Mouse (Mus musculus) ES-E14 (cell line): ENCODE measurements around the gene Bnip1. TPM values are rescaled to one million over a fixed set of nuclear protein-coding genes. Genes with fewer than 3 reads are reported as not detected.

Experiments used
- DNase-seq: peaks from one replicate; pipeline ENCODE4 v3.0.0-alpha.2; 2013; ENCODE audit warnings: low read depth, low spot score
- H3K27ac ChIP-seq: 2 replicates; pipeline ENCODE4 v1.5.1; 2012; ENCODE audit warnings: low read depth, mild to moderate bottlenecking, low read length, moderate library complexity, mixed read lengths; ENCODE audit not compliant: poor library complexity, insufficient read depth, severe bottlenecking
- H3K36me3 ChIP-seq: 2 replicates; pipeline ENCODE4 v1.6.1; 2012; ENCODE audit warnings: mild to moderate bottlenecking, low read length, moderate library complexity, mixed read lengths; ENCODE audit not compliant: control insufficient read depth, poor library complexity, insufficient read depth, severe bottlenecking
- H3K4me1 ChIP-seq, 2 experiments: fragments of 150-350 bp in 1 of 2; sonication (generic) in 1 of 2; 2 replicates each; pipeline ENCODE4 v1.6.1; 2012; ENCODE audit warnings: low read length in 2 of 2, mild to moderate bottlenecking in 1 of 2, mixed read lengths in 1 of 2; ENCODE audit not compliant: control insufficient read depth in 2 of 2, insufficient read depth in 2 of 2, poor library complexity in 1 of 2
- H3K4me3 ChIP-seq, 2 experiments: fragments of 150-350 bp in 1 of 2; sonication (generic) in 1 of 2; 2 replicates each; pipeline ENCODE4 v1.5.1; 2012; ENCODE audit warnings: low read length in 2 of 2, low read depth in 1 of 2, mild to moderate bottlenecking in 1 of 2, mixed read lengths in 1 of 2; ENCODE audit not compliant: insufficient read depth in 1 of 2, poor library complexity in 1 of 2, severe bottlenecking in 1 of 2
- H3K9ac ChIP-seq: 2 replicates; pipeline ENCODE4 v1.6.1; 2012; ENCODE audit warnings: low read depth, mild to moderate bottlenecking, low read length, mixed read lengths; ENCODE audit not compliant: poor library complexity, insufficient read depth, severe bottlenecking
- H3K9me3 ChIP-seq: fragments of 150-350 bp; sonication (generic); 2 replicates; pipeline ENCODE4 v1.6.1; 2012; ENCODE audit warnings: low read depth, mild to moderate bottlenecking, low read length; ENCODE audit not compliant: control insufficient read depth, insufficient read depth
- CHD2 ChIP-seq: IDR thresholded peaks from 2 replicates; pipeline ENCODE4 v1.6.1; 2014; ENCODE audit warnings: mild to moderate bottlenecking, low read depth, low read length, inconsistent platforms
- HCFC1 ChIP-seq: IDR thresholded peaks from 2 replicates; pipeline ENCODE4 v1.6.1; 2012; ENCODE audit warnings: low read length, inconsistent platforms, borderline replicate concordance; ENCODE audit not compliant: insufficient read depth
- MAFK ChIP-seq: IDR thresholded peaks from 2 replicates; pipeline ENCODE4 v1.6.1; 2014; ENCODE audit warnings: mild to moderate bottlenecking, low read depth, low read length, inconsistent platforms; ENCODE audit not compliant: insufficient read depth
- ZC3H11A ChIP-seq: IDR thresholded peaks from 2 replicates; pipeline ENCODE4 v1.6.1; 2012; ENCODE audit warnings: low read depth, mild to moderate bottlenecking, inconsistent platforms, low read length, borderline replicate concordance
- ZNF384 ChIP-seq: IDR thresholded peaks from 2 replicates; pipeline ENCODE4 v1.6.1; 2012; ENCODE audit warnings: low read depth, low read length, inconsistent platforms
- in situ Hi-C, 2 experiments: fragments of 600-800 bp; cut with MboI; formaldehyde crosslinking; loops; one replicate each; pipeline ENCODE4 v1.15.1; 2025; ENCODE audit warnings: low sequenced_read_pairs in 2 of 2, inconsistent platforms in 1 of 2; ENCODE audit not compliant: unreplicated experiment in 2 of 2
- total RNA-seq: library from RNA; depleted of rRNA; stranded (reverse); fragments of 300-350 nt; gene quantifications from 2 replicates; pipeline ENCODE4 v1.2.3, GENCODE M21; 2012

Gene Bnip1
- total RNA-seq, 1 experiment: 24.5 TPM

- Histone ChIP-seq H3K4me3 (no peak overlapping the region), H3K36me3 (peaks cover 20% of the 10 kb centered on the region; the same call in 1 of the 2 replicates), H3K27ac (no peak overlapping the region), H3K9me3 (no peaks in the 10 kb centered on the region), H3K4me1 (0 out of 4 replicates have a peak, but pooled peaks cover 0 to 3% of the 10 kb centered on the region in 2 experiments), H3K9ac (no peak overlapping the region)
- TF ChIP-seq CHD2: no peak
- TF ChIP-seq ZC3H11A: no peak
- TF ChIP-seq HCFC1: no peak
- no peak for TF ChIP-seq ZNF384
- no peak for TF ChIP-seq MAFK
- in situ Hi-C loops: loop anchor here in 1 of 2 experiments (10.0 kb wide), 1 partner anchor 89 kb away; no protein-coding TSS in a partner anchor
- no peak for DNase-seq
Measured at GRCm38 (mm10) chr17:26795386-26795785, 14.5 kb downstream of the Bnip1 start.

- no peak overlapping the region for H3K9ac ChIP-seq
- no peak overlapping the region for H3K27ac ChIP-seq
- no peaks in the 10 kb centered on the region for H3K9me3 ChIP-seq
- no peak for TF ChIP-seq MAFK
- TF ChIP-seq ZNF384: no peak
- TF ChIP-seq ZC3H11A: no peak
- TF ChIP-seq CHD2: no peak
- no peak for TF ChIP-seq HCFC1
- H3K36me3 ChIP-seq: peaks cover 6% of the 10 kb centered on the region; the same call in 1 of the 2 replicates
- no peak overlapping the region for H3K4me3 ChIP-seq
- DNase-seq: no peak
- in situ Hi-C loops: loop anchor here in 1 of 2 experiments (10.0 kb wide), 1 partner anchor 87 kb away; no protein-coding TSS in a partner anchor
- H3K4me1 ChIP-seq: 0 out of 4 replicates have a peak, but pooled peaks cover 0 to 3% of the 10 kb centered on the region in 2 experiments
Measured at GRCm38 (mm10) chr17:26797379-26798128, 16.7 kb downstream of the Bnip1 start.

- no peak for TF ChIP-seq ZC3H11A
- no peak for TF ChIP-seq ZNF384
- no peak for TF ChIP-seq MAFK
- no peak for TF ChIP-seq HCFC1
- no peak for TF ChIP-seq CHD2
- no peak overlapping the region for H3K27ac ChIP-seq
- no peak overlapping the region for H3K4me3 ChIP-seq
- no peaks in the 10 kb centered on the region for H3K9me3 ChIP-seq
- H3K9ac ChIP-seq: no peak overlapping the region
- H3K36me3 ChIP-seq: no peaks in the 10 kb centered on the region
- no peak for DNase-seq
- no peaks in the 10 kb centered on the region for H3K4me1 ChIP-seq
- in situ Hi-C loops: no loop called here
Measured at GRCm38 (mm10) chr17:26802886-26803285, 22.0 kb downstream of the Bnip1 start.

- Histone ChIP-seq H3K36me3 (no peaks in the 10 kb centered on the region), H3K9ac (no peak overlapping the region), H3K4me3 (no peak overlapping the region), H3K9me3 (no peaks in the 10 kb centered on the region), H3K27ac (no peak overlapping the region), H3K4me1 (no peaks in the 10 kb centered on the region)
- TF ChIP-seq HCFC1 (no peak), CHD2 (no peak), ZC3H11A (no peak)
- DNase-seq: no peak
- in situ Hi-C loops: no loop called here
Measured at GRCm38 (mm10) chr17:26812607-26813006, 31.7 kb downstream of the Bnip1 start.
